Mouse (Mus musculus) limb, embryonic 12.5 days (tissue): ENCODE measurements around the gene Cdc5l. TPM values are rescaled to one million over a fixed set of nuclear protein-coding genes. Genes with fewer than 3 reads are reported as not detected.

Experiments used
- ATAC-seq: fragments of 200-750 bp; cut with Nextera tagmentation; 2 replicates; pipeline ENCODE4 v1.8.0; 2017; ENCODE audit warnings: low read depth, moderate TSS enrichment; ENCODE audit not compliant: insufficient number of reproducible peaks, insufficient read depth, low FRiP score, low TSS enrichment
- H3K27ac ChIP-seq: fragments of 300-500 bp; sonication (generic); 2 replicates; pipeline ENCODE4 v1.5.1; 2016; ENCODE audit warnings: mild to moderate bottlenecking, moderate library complexity
- H3K27me3 ChIP-seq: fragments of 300-500 bp; sonication (generic); 2 replicates; pipeline ENCODE4 v1.6.1; 2016; ENCODE audit warnings: mild to moderate bottlenecking, moderate library complexity
- H3K36me3 ChIP-seq: fragments of 300-500 bp; sonication (generic); 2 replicates; pipeline ENCODE4 v1.6.1; 2016; ENCODE audit warnings: mild to moderate bottlenecking, moderate library complexity
- H3K4me1 ChIP-seq: fragments of 300-500 bp; sonication (generic); replicated peaks from 2 replicates; pipeline ENCODE4 v1.6.1; 2016
- H3K4me2 ChIP-seq: fragments of 300-500 bp; sonication (generic); 2 replicates; pipeline ENCODE4 v1.6.1; 2016; ENCODE audit warnings: mild to moderate bottlenecking, moderate library complexity
- H3K4me3 ChIP-seq: fragments of 300-500 bp; sonication (generic); replicated peaks from 2 replicates; pipeline ENCODE4 v1.5.1; 2016; ENCODE audit warnings: mild to moderate bottlenecking
- H3K9ac ChIP-seq: fragments of 300-500 bp; sonication (generic); replicated peaks from 2 replicates; pipeline ENCODE4 v1.6.1; 2016; ENCODE audit warnings: mild to moderate bottlenecking, moderate library complexity
- H3K9me3 ChIP-seq: fragments of 300-500 bp; sonication (generic); 2 replicates; pipeline ENCODE4 v1.6.1; 2016; ENCODE audit warnings: mild to moderate bottlenecking, moderate library complexity
- WGBS: fragments of 180-500 bp; shearing (Covaris S2); methylation state at CpG from one replicate; pipeline ENCODE4 v1.1.7; 2016; 5-methylcytosine and 5-hydroxymethylcytosine counted together
- polyA plus RNA-seq: library from polyadenylated mRNA; unstranded; fragments of >200 nt; fragmentation: Nextera tagmentation; extraction: Ambion mirVana; gene quantifications from 2 replicates; pipeline ENCODE4 v1.2.1, GENCODE M21; 2016

Cdc5l gene
- polyA plus RNA-seq, 1 experiment from 2014 or later, result 79.8 TPM

GRCm38 (mm10) chr17:45398021-45398420, 35.5 kb downstream of the Cdc5l start:
- Histone ChIP-seq H3K9ac (no peak overlapping the region), H3K4me2 (no peak overlapping the region), H3K27ac (no peak overlapping the region), H3K36me3 (peaks cover 57% of the 10 kb centered on the region), H3K27me3 (no peaks in the 10 kb centered on the region), H3K9me3 (no peaks in the 10 kb centered on the region), H3K4me3 (no peak overlapping the region), H3K4me1 (peaks cover 17% of the 10 kb centered on the region)
- 91% methylated on average over 2 of the region's 2 CpGs for WGBS
- ATAC-seq, result no peak

- Histone ChIP-seq H3K4me1 (peaks cover 13% of the 10 kb centered on the region; the same call in 1 of the 2 replicates), H3K36me3 (peaks cover 58% of the 10 kb centered on the region), H3K27ac (no peak overlapping the region), H3K4me2 (no peak overlapping the region), H3K9me3 (no peaks in the 10 kb centered on the region), H3K9ac (no peak overlapping the region), H3K4me3 (no peak overlapping the region), H3K27me3 (no peaks in the 10 kb centered on the region)
- 76% methylated on average over 3 of the region's 3 CpGs for WGBS
- no peak for ATAC-seq
Measured at GRCm38 (mm10) chr17:45397541-45397940, 36.0 kb downstream of the Cdc5l start.

GRCm38 (mm10) chr17:45394612-45395011, 38.9 kb downstream of the Cdc5l start:
- H3K27ac ChIP-seq, result no peak overlapping the region
- 74% methylated on average over 9 of the region's 9 CpGs for WGBS
- H3K4me3 ChIP-seq, result no peak overlapping the region
- H3K9ac ChIP-seq, result no peak overlapping the region
- H3K36me3 ChIP-seq, result peaks cover 69% of the 10 kb centered on the region
- H3K4me1 ChIP-seq, result peaks cover under 1% of the 10 kb centered on the region; the same call in 1 of the 2 replicates
- H3K27me3 ChIP-seq, result no peaks in the 10 kb centered on the region
- ATAC-seq, result no peak
- no peaks in the 10 kb centered on the region for H3K9me3 ChIP-seq
- no peak overlapping the region for H3K4me2 ChIP-seq

GRCm38 (mm10) chr17:45393765-45394164, 39.8 kb downstream of the Cdc5l start:
- WGBS, result 85% methylated on average over 3 of the region's 3 CpGs
- H3K27ac ChIP-seq, result no peak overlapping the region
- H3K4me3 ChIP-seq, result no peak overlapping the region
- no peaks in the 10 kb centered on the region for H3K4me1 ChIP-seq
- no peaks in the 10 kb centered on the region for H3K9me3 ChIP-seq
- no peak overlapping the region for H3K4me2 ChIP-seq
- no peak overlapping the region for H3K9ac ChIP-seq
- peaks cover 67% of the 10 kb centered on the region for H3K36me3 ChIP-seq
- no peaks in the 10 kb centered on the region for H3K27me3 ChIP-seq
- no peak for ATAC-seq

- Histone ChIP-seq H3K27ac (no peak overlapping the region), H3K4me1 (no peaks in the 10 kb centered on the region), H3K36me3 (peaks cover 83% of the 10 kb centered on the region), H3K9ac (no peak overlapping the region), H3K9me3 (no peaks in the 10 kb centered on the region), H3K27me3 (no peaks in the 10 kb centered on the region), H3K4me3 (no peak overlapping the region), H3K4me2 (no peak overlapping the region)
- WGBS, result 94% methylated on average over 5 of the region's 5 CpGs
- ATAC-seq, result no peak
Measured at GRCm38 (mm10) chr17:45389896-45390295, 43.6 kb downstream of the Cdc5l start.

- H3K4me3 ChIP-seq, result no peak overlapping the region
- H3K4me1 ChIP-seq, result no peaks in the 10 kb centered on the region
- no peak overlapping the region for H3K9ac ChIP-seq
- H3K27me3 ChIP-seq, result 0 out of 2 replicates have a peak, but pooled peaks cover 4% of the 10 kb centered on the region
- no peak overlapping the region for H3K27ac ChIP-seq
- ATAC-seq, result no peak
- H3K4me2 ChIP-seq, result no peak overlapping the region
- peaks cover 63% of the 10 kb centered on the region for H3K36me3 ChIP-seq
- no peaks in the 10 kb centered on the region for H3K9me3 ChIP-seq
- WGBS, result 84% methylated on average over 7 of the region's 7 CpGs
Measured at GRCm38 (mm10) chr17:45386986-45387385, 46.6 kb downstream of the Cdc5l start.

GRCm38 (mm10) chr17:45383305-45383704, 50.2 kb downstream of the Cdc5l start:
- Histone ChIP-seq H3K36me3 (peaks cover 29% of the 10 kb centered on the region), H3K4me1 (no peaks in the 10 kb centered on the region), H3K4me3 (no peak overlapping the region), H3K4me2 (no peak overlapping the region), H3K9ac (no peak overlapping the region), H3K27ac (no peak overlapping the region), H3K9me3 (0 out of 2 replicates have a peak, but pooled peaks cover 3% of the 10 kb centered on the region), H3K27me3 (0 out of 2 replicates have a peak, but pooled peaks cover 4% of the 10 kb centered on the region)
- no peak for ATAC-seq
- 78% methylated on average over 3 of the region's 3 CpGs for WGBS

GRCm38 (mm10) chr17:45379271-45379784, 54.2 kb downstream of the Cdc5l start:
- Histone ChIP-seq H3K4me1 (peaks cover 20% of the 10 kb centered on the region), H3K4me2 (no peak overlapping the region), H3K36me3 (0 out of 2 replicates have a peak, but pooled peaks cover 2% of the 10 kb centered on the region), H3K9ac (no peak overlapping the region), H3K4me3 (no peak overlapping the region), H3K9me3 (0 out of 2 replicates have a peak, but pooled peaks cover 3% of the 10 kb centered on the region), H3K27ac (no peak overlapping the region), H3K27me3 (peaks cover 22% of the 10 kb centered on the region; the same call in 1 of the 2 replicates)
- 89% methylated on average over 9 of the region's 9 CpGs for WGBS
- no peak for ATAC-seq

GRCm38 (mm10) chr17:45377323-45377722, 56.2 kb downstream of the Cdc5l start:
- Histone ChIP-seq H3K9me3 (0 out of 2 replicates have a peak, but pooled peaks cover 3% of the 10 kb centered on the region), H3K9ac (no peak overlapping the region), H3K27me3 (peaks cover 37% of the 10 kb centered on the region), H3K36me3 (no peaks in the 10 kb centered on the region), H3K4me2 (no peak overlapping the region), H3K4me1 (peaks cover 23% of the 10 kb centered on the region), H3K4me3 (no peak overlapping the region), H3K27ac (peak overlapping the region; percentile 84)
- WGBS, result 35% methylated on average over 5 of the region's 5 CpGs
- no peak for ATAC-seq

- WGBS, result 24% methylated on average over 13 of the region's 13 CpGs
Measured at GRCm38 (mm10) chr17:45373987-45374608, 59.4 kb downstream of the Cdc5l start.

GRCm38 (mm10) chr17:45371042-45371441, 62.5 kb downstream of the Cdc5l start:
- no peak overlapping the region; the same call in 1 of the 2 replicates for H3K4me2 ChIP-seq
- ATAC-seq, result no peak
- H3K4me3 ChIP-seq, result no peak overlapping the region
- H3K9me3 ChIP-seq, result no peaks in the 10 kb centered on the region
- H3K4me1 ChIP-seq, result peaks cover 32% of the 10 kb centered on the region
- peak overlapping the region; percentile 72 for H3K27ac ChIP-seq
- peaks cover 65% of the 10 kb centered on the region for H3K27me3 ChIP-seq
- no peaks in the 10 kb centered on the region for H3K36me3 ChIP-seq
- H3K9ac ChIP-seq, result no peak overlapping the region
- WGBS, result 28% methylated on average over 9 of the region's 9 CpGs

More at GRCm38 (mm10) chr17:45373987-45374608, 59.4 kb downstream of the Cdc5l start:
- no peak overlapping the region for H3K27ac ChIP-seq
- ATAC-seq, result peak; percentile 64
- H3K9me3 ChIP-seq, result no peaks in the 10 kb centered on the region
- H3K9ac ChIP-seq, result no peak overlapping the region
- peaks cover 47% of the 10 kb centered on the region for H3K4me1 ChIP-seq
- H3K4me3 ChIP-seq, result no peak overlapping the region
- no peak overlapping the region for H3K4me2 ChIP-seq
- no peaks in the 10 kb centered on the region for H3K36me3 ChIP-seq
- peaks cover 51% of the 10 kb centered on the region for H3K27me3 ChIP-seq
